Mouse (Mus musculus): ENCODE data around the gene Cdk18. TPM values are rescaled to one million over a fixed set of nuclear protein-coding genes. Genes with fewer than 3 reads are reported as not detected.

Cdk18 gene
- polyA plus RNA-seq, 1 experiment from 2014 or later: 4.1 TPM

GRCm38 (mm10) chr1:132144223-132144622, 4.7 kb upstream of the Cdk18 start:
- Histone ChIP-seq H3K9me3 (ENCODE audit: control insufficient read depth, low read length) (no peaks in the 10 kb centered on the region), H3K4me2 (no peak overlapping the region), H3K36me3 (ENCODE audit: control insufficient read depth, insufficient read depth, low read length) (no peaks in the 10 kb centered on the region), H3K4me3 (ENCODE audit: low read depth, low read length) (no peak overlapping the region), H3K4me1 (replicated peaks; ENCODE audit: control insufficient read depth, insufficient read depth, low read length) (peaks cover 6% of the 10 kb centered on the region; the same call in 1 of the 2 replicates), H3K9ac (ENCODE audit: low read depth, low read length) (no peak overlapping the region), H3K27ac (ENCODE audit: low read depth, low read length) (no peak overlapping the region), H3K27me3 (replicated peaks; ENCODE audit: control insufficient read depth, insufficient read depth, low read length) (peaks cover 8% of the 10 kb centered on the region)
- 41% methylated on average over 2 of the region's 2 CpGs for WGBS
- ATAC-seq (replicated peaks; ENCODE audit: low FRiP score) (no peak), DNase-seq (ENCODE audit: low spot score) (no peak)

- H3K27me3 ChIP-seq (replicated peaks; ENCODE audit: control insufficient read depth, insufficient read depth, low read length): peaks cover 13% of the 10 kb centered on the region
- H3K9ac ChIP-seq (ENCODE audit: low read depth, low read length): no peak overlapping the region
- H3K36me3 ChIP-seq (ENCODE audit: control insufficient read depth, insufficient read depth, low read length): no peaks in the 10 kb centered on the region
- DNase-seq (ENCODE audit: low spot score) (no peak), ATAC-seq (replicated peaks; ENCODE audit: low FRiP score) (no peak)
- H3K4me2 ChIP-seq: no peak overlapping the region
- no peak overlapping the region for H3K27ac ChIP-seq (ENCODE audit: low read depth, low read length)
- no peaks in the 10 kb centered on the region for H3K9me3 ChIP-seq (ENCODE audit: control insufficient read depth, low read length)
- WGBS: 60% methylated on average over 4 of the region's 4 CpGs
- no peak overlapping the region for H3K4me3 ChIP-seq (ENCODE audit: low read depth, low read length)
- H3K4me1 ChIP-seq (replicated peaks; ENCODE audit: control insufficient read depth, insufficient read depth, low read length): peaks cover 11% of the 10 kb centered on the region; the same call in 1 of the 2 replicates
These were observed 4.2 kb upstream of the Cdk18 start for GRCm38 (mm10) chr1:132143730-132144129.

- Histone ChIP-seq H3K27ac (ENCODE audit: low read depth, low read length) (no peak overlapping the region), H3K9me3 (ENCODE audit: control insufficient read depth, low read length) (no peaks in the 10 kb centered on the region), H3K9ac (ENCODE audit: low read depth, low read length) (no peak overlapping the region), H3K4me2 (no peak overlapping the region), H3K4me3 (ENCODE audit: low read depth, low read length) (no peak overlapping the region), H3K36me3 (ENCODE audit: control insufficient read depth, insufficient read depth, low read length) (no peaks in the 10 kb centered on the region), H3K27me3 (replicated peaks; ENCODE audit: control insufficient read depth, insufficient read depth, low read length) (peaks cover 20% of the 10 kb centered on the region), H3K4me1 (replicated peaks; ENCODE audit: control insufficient read depth, insufficient read depth, low read length) (peaks cover 15% of the 10 kb centered on the region)
- DNase-seq (ENCODE audit: low spot score): no peak
- 27% methylated on average over 5 of the region's 5 CpGs for WGBS
- no peak for ATAC-seq (replicated peaks; ENCODE audit: low FRiP score)
These were observed 3.6 kb upstream of the Cdk18 start for GRCm38 (mm10) chr1:132143079-132143478.

- Histone ChIP-seq H3K36me3 (ENCODE audit: control insufficient read depth, insufficient read depth, low read length) (no peaks in the 10 kb centered on the region), H3K9ac (ENCODE audit: low read depth, low read length) (no peak overlapping the region), H3K27ac (ENCODE audit: low read depth, low read length) (no peak overlapping the region), H3K4me3 (ENCODE audit: low read depth, low read length) (no peak overlapping the region), H3K4me1 (replicated peaks; ENCODE audit: control insufficient read depth, insufficient read depth, low read length) (peaks cover 19% of the 10 kb centered on the region), H3K4me2 (no peak overlapping the region), H3K9me3 (ENCODE audit: control insufficient read depth, low read length) (no peaks in the 10 kb centered on the region), H3K27me3 (replicated peaks; ENCODE audit: control insufficient read depth, insufficient read depth, low read length) (peaks cover 21% of the 10 kb centered on the region)
- 60% methylated on average over 13 of the region's 13 CpGs for WGBS
- peak; percentile 43 for ATAC-seq (replicated peaks; ENCODE audit: low FRiP score)
- DNase-seq (ENCODE audit: low spot score): no peak
These were observed 2.3 kb upstream of the Cdk18 start for GRCm38 (mm10) chr1:132141753-132142152.

GRCm38 (mm10) chr1:132141166-132141565, 1.7 kb upstream of the Cdk18 start:
- no peak for DNase-seq (ENCODE audit: low spot score)
- H3K9ac ChIP-seq (ENCODE audit: low read depth, low read length): no peak overlapping the region
- ATAC-seq (replicated peaks; ENCODE audit: low FRiP score): no peak
- H3K4me1 ChIP-seq (replicated peaks; ENCODE audit: control insufficient read depth, insufficient read depth, low read length): peaks cover 19% of the 10 kb centered on the region
- 56% methylated on average over 2 of the region's 2 CpGs for whole genome bisulfite sequencing
- H3K9me3 ChIP-seq (ENCODE audit: control insufficient read depth, low read length): no peaks in the 10 kb centered on the region
- peaks cover 21% of the 10 kb centered on the region for H3K27me3 ChIP-seq (replicated peaks; ENCODE audit: control insufficient read depth, insufficient read depth, low read length)
- H3K36me3 ChIP-seq (ENCODE audit: control insufficient read depth, insufficient read depth, low read length): no peaks in the 10 kb centered on the region
- no peak overlapping the region for H3K27ac ChIP-seq (ENCODE audit: low read depth, low read length)
- H3K4me3 ChIP-seq (ENCODE audit: low read depth, low read length): no peak overlapping the region
- no peak overlapping the region for H3K4me2 ChIP-seq

GRCm38 (mm10) chr1:132140574-132140973, 1.1 kb upstream of the Cdk18 start:
- WGBS: 49% methylated on average over 4 of the region's 4 CpGs
- Histone ChIP-seq H3K36me3 (ENCODE audit: control insufficient read depth, insufficient read depth, low read length) (no peaks in the 10 kb centered on the region), H3K9ac (ENCODE audit: low read depth, low read length) (no peak overlapping the region), H3K4me2 (no peak overlapping the region), H3K9me3 (ENCODE audit: control insufficient read depth, low read length) (no peaks in the 10 kb centered on the region), H3K4me3 (ENCODE audit: low read depth, low read length) (no peak overlapping the region), H3K27ac (ENCODE audit: low read depth, low read length) (no peak overlapping the region), H3K27me3 (replicated peaks; ENCODE audit: control insufficient read depth, insufficient read depth, low read length) (peaks cover 21% of the 10 kb centered on the region), H3K4me1 (replicated peaks; ENCODE audit: control insufficient read depth, insufficient read depth, low read length) (peaks cover 19% of the 10 kb centered on the region)
- DNase-seq (ENCODE audit: low spot score): no peak
- no peak for ATAC-seq (replicated peaks; ENCODE audit: low FRiP score)

- Histone ChIP-seq H3K36me3 (ENCODE audit: control insufficient read depth, insufficient read depth, low read length) (no peaks in the 10 kb centered on the region), H3K9ac (ENCODE audit: low read depth, low read length) (no peak overlapping the region), H3K27ac (ENCODE audit: low read depth, low read length) (no peak overlapping the region; the same call in 1 of the 2 replicates), H3K27me3 (replicated peaks; ENCODE audit: control insufficient read depth, insufficient read depth, low read length) (peaks cover 21% of the 10 kb centered on the region), H3K4me3 (ENCODE audit: low read depth, low read length) (no peak overlapping the region), H3K9me3 (ENCODE audit: control insufficient read depth, low read length) (no peaks in the 10 kb centered on the region), H3K4me1 (replicated peaks; ENCODE audit: control insufficient read depth, insufficient read depth, low read length) (peaks cover 19% of the 10 kb centered on the region), H3K4me2 (peak overlapping the region; percentile 98; the same call in 1 of the 2 replicates)
- no peak for DNase-seq (ENCODE audit: low spot score)
- WGBS: 51% methylated on average over 10 of the region's 10 CpGs
- ATAC-seq (replicated peaks; ENCODE audit: low FRiP score): 0 out of 2 replicates have a peak, but pooled peaks have one; percentile 35
These were observed 687 bp upstream of the Cdk18 start for GRCm38 (mm10) chr1:132140171-132140570.

GRCm38 (mm10) chr1:132138576-132139415, 688 bp downstream of the Cdk18 start:
- Histone ChIP-seq H3K4me3 (ENCODE audit: low read depth, low read length) (peak overlapping the region; percentile 63), H3K27ac (ENCODE audit: low read depth, low read length) (no peak overlapping the region), H3K27me3 (replicated peaks; ENCODE audit: control insufficient read depth, insufficient read depth, low read length) (peaks cover 21% of the 10 kb centered on the region), H3K36me3 (ENCODE audit: control insufficient read depth, insufficient read depth, low read length) (no peaks in the 10 kb centered on the region), H3K9ac (ENCODE audit: low read depth, low read length) (peak overlapping the region; percentile 61), H3K4me2 (peak overlapping the region; percentile 98), H3K9me3 (ENCODE audit: control insufficient read depth, low read length) (no peaks in the 10 kb centered on the region), H3K4me1 (replicated peaks; ENCODE audit: control insufficient read depth, insufficient read depth, low read length) (peaks cover 19% of the 10 kb centered on the region)
- no peak for ATAC-seq (replicated peaks; ENCODE audit: low FRiP score)
- no peak for DNase-seq (ENCODE audit: low spot score)
- 4% methylated on average over 34 of the region's 35 CpGs for WGBS
